Mouse (Mus musculus) liver, embryonic 14.5 days (tissue): ENCODE measurements at regions not wholly inside any gene's neighbourhood (a gene's known extent, or its start where the extent isn't known, plus 50 kb on each side); places are given as distances from the start of the nearest gene placed in this dataset.

ENCODE experiments used
- CTCF ChIP-seq: IDR thresholded peaks from 2 replicates; pipeline ENCODE4 v1.5.1; 2016; ENCODE audit warnings: antibody characterized with exemption, low read depth, control low read depth
- EP300 ChIP-seq: IDR thresholded peaks from 2 replicates; pipeline ENCODE4 v1.6.1; 2016; ENCODE audit warnings: antibody characterized with exemption, low read depth

DNA sequence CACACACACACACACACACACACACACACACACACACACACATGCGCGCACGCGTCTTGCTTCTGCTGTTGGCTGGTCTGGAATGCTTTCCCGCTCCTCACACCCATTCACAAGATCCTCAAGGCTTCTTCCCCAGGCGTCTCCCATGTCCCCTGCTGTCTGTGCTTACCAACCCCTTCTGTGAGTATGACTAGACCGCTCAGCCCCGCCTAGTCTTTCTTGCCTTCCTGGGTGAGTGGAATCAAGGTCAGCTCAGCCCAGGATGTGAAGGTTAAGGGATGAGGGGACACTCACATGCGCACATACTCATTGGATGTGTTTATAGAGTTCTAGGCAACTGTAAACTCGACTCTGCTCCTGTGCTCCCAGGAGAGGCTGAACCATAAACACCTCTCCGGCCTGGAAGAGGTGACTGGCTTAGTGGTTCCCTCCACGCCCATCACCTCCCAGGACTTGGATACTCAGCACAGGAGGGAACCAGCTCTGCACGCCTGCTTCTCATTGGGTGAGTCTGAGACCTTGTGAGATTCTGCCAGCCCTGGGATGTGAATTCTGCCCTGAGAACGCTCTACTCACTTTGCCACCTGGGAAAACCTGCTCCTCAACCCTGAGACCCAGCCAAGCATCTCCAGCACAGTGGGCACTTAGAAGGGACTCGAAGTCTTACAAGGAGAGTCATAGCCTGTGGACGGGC lies 70.4 kb downstream of the Vegfa start:
- TF ChIP-seq EP300 = no peak
- no peak for TF ChIP-seq CTCF
